Mouse (Mus musculus) liver, adult 2 months (tissue): ENCODE results near the gene Aox1.

Source experiments
- CTCF ChIP-seq: fragments of 200-500 bp; IDR thresholded peaks from 2 replicates; pipeline ENCODE4 v1.5.1; 2011; ENCODE audit warnings: low read depth, low read length, control low read depth
- POLR2A ChIP-seq: fragments of 200-500 bp; IDR thresholded peaks from 2 replicates; pipeline ENCODE4 v1.6.1; 2011; ENCODE audit warnings: low read length, control low read depth; ENCODE audit not compliant: insufficient read depth; ENCODE audit errors: extremely low read depth

GRCm38 (mm10) chr1:58018856-58019255 is 10.9 kb upstream of the Aox1 start, which contains the start of gene Kctd18:
- TF ChIP-seq CTCF (no peak), POLR2A (no peak)
